Mouse (Mus musculus): ENCODE measurements around the gene Hnrnpd. TPM values are rescaled to one million over a fixed set of nuclear protein-coding genes. Genes with fewer than 3 reads are reported as not detected.

Gene Hnrnpd
- polyA plus RNA-seq, 1 experiment from 2014 or later, result 212 TPM

DNA sequence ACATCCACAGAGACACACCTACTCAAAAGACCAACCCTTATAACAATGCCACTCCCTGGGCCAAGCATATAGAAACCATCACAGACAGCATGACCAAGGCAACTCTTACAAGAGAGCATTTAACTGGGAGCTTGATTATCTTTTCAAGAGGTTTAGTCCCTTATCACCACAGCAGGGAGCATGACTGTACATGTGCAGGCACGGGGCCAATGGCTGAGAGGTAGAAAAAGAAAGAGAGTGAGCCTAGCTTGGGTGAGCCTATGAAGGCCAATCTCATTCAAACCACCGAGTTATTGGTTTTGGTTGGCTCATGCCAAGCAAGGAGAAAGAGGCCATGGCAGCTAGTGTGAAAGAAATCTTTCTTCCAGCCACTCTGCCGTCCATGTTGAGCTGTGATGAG, 26.7 kb upstream of the Hnrnpd start:
- no peak overlapping the region for H3K4me3 ChIP-seq (ENCODE audit: low read length)
- H3K9ac ChIP-seq (ENCODE audit: low read depth, low read length), result no peak overlapping the region
- no peak for ATAC-seq (ENCODE audit: low FRiP score, low TSS enrichment)
- H3K36me3 ChIP-seq (ENCODE audit: control insufficient read depth, insufficient read depth, low read length), result no peaks in the 10 kb centered on the region
- H3K9me3 ChIP-seq (ENCODE audit: control insufficient read depth, low read length), result no peaks in the 10 kb centered on the region
- 83% methylated on average over 3 of the region's 3 CpGs for WGBS
- H3K27ac ChIP-seq (ENCODE audit: low read depth, low read length), result no peak overlapping the region
- H3K4me2 ChIP-seq (replicated peaks; ENCODE audit: low read depth, low read length), result no peak overlapping the region
- H3K4me1 ChIP-seq (ENCODE audit: control insufficient read depth, insufficient read depth, low read length), result no peaks in the 10 kb centered on the region
- H3K27me3 ChIP-seq (ENCODE audit: control insufficient read depth, insufficient read depth, low read length), result no peaks in the 10 kb centered on the region

GRCm38 (mm10) chr5:100003895-100004294, 25.2 kb upstream of the Hnrnpd start:
- no peak overlapping the region for H3K9ac ChIP-seq (ENCODE audit: low read depth, low read length)
- H3K4me3 ChIP-seq (ENCODE audit: low read length), result no peak overlapping the region
- WGBS, result 92% methylated on average over 4 of the region's 4 CpGs
- H3K27me3 ChIP-seq (ENCODE audit: control insufficient read depth, insufficient read depth, low read length), result no peaks in the 10 kb centered on the region
- no peak for ATAC-seq (ENCODE audit: low FRiP score, low TSS enrichment)
- no peak overlapping the region for H3K27ac ChIP-seq (ENCODE audit: low read depth, low read length)
- H3K9me3 ChIP-seq (ENCODE audit: control insufficient read depth, low read length), result no peaks in the 10 kb centered on the region
- no peaks in the 10 kb centered on the region for H3K36me3 ChIP-seq (ENCODE audit: control insufficient read depth, insufficient read depth, low read length)
- no peaks in the 10 kb centered on the region for H3K4me1 ChIP-seq (ENCODE audit: control insufficient read depth, insufficient read depth, low read length)
- H3K4me2 ChIP-seq (replicated peaks; ENCODE audit: low read depth, low read length), result no peak overlapping the region

- no peak overlapping the region for H3K4me3 ChIP-seq (ENCODE audit: low read length)
- H3K27me3 ChIP-seq (ENCODE audit: control insufficient read depth, insufficient read depth, low read length), result no peaks in the 10 kb centered on the region
- no peak overlapping the region for H3K9ac ChIP-seq (ENCODE audit: low read depth, low read length)
- peaks cover 9% of the 10 kb centered on the region; the same call in 1 of the 2 replicates for H3K9me3 ChIP-seq (ENCODE audit: control insufficient read depth, low read length)
- ATAC-seq (ENCODE audit: low FRiP score, low TSS enrichment), result 0 out of 2 replicates have a peak, but pooled peaks have one; percentile 32
- no peak overlapping the region for H3K4me2 ChIP-seq (replicated peaks; ENCODE audit: low read depth, low read length)
- no peaks in the 10 kb centered on the region for H3K36me3 ChIP-seq (ENCODE audit: control insufficient read depth, insufficient read depth, low read length)
- H3K27ac ChIP-seq (ENCODE audit: low read depth, low read length), result no peak overlapping the region
- H3K4me1 ChIP-seq (ENCODE audit: control insufficient read depth, insufficient read depth, low read length), result no peaks in the 10 kb centered on the region
- 53% methylated on average over 7 of the region's 8 CpGs for WGBS
These were observed 21.8 kb upstream of the Hnrnpd start for GRCm38 (mm10) chr5:100000500-100000899.

GRCm38 (mm10) chr5:100000048-100000447, 21.3 kb upstream of the Hnrnpd start:
- H3K36me3 ChIP-seq (ENCODE audit: control insufficient read depth, insufficient read depth, low read length), result no peaks in the 10 kb centered on the region
- H3K4me1 ChIP-seq (ENCODE audit: control insufficient read depth, insufficient read depth, low read length), result no peaks in the 10 kb centered on the region
- H3K9me3 ChIP-seq (ENCODE audit: control insufficient read depth, low read length), result peaks cover 9% of the 10 kb centered on the region; the same call in 1 of the 2 replicates
- no peak overlapping the region for H3K9ac ChIP-seq (ENCODE audit: low read depth, low read length)
- no peak for ATAC-seq (ENCODE audit: low FRiP score, low TSS enrichment)
- no peak overlapping the region for H3K27ac ChIP-seq (ENCODE audit: low read depth, low read length)
- WGBS, result 77% methylated on average over 7 of the region's 7 CpGs
- no peak overlapping the region for H3K4me2 ChIP-seq (replicated peaks; ENCODE audit: low read depth, low read length)
- H3K27me3 ChIP-seq (ENCODE audit: control insufficient read depth, insufficient read depth, low read length), result no peaks in the 10 kb centered on the region
- H3K4me3 ChIP-seq (ENCODE audit: low read length), result no peak overlapping the region

GRCm38 (mm10) chr5:99994680-99995079, 15.9 kb upstream of the Hnrnpd start:
- WGBS, result 88% methylated on average over 3 of the region's 3 CpGs
- no peak overlapping the region for H3K4me3 ChIP-seq (ENCODE audit: low read length)
- no peak overlapping the region for H3K4me2 ChIP-seq (replicated peaks; ENCODE audit: low read depth, low read length)
- no peak overlapping the region for H3K27ac ChIP-seq (ENCODE audit: low read depth, low read length)
- H3K9me3 ChIP-seq (ENCODE audit: control insufficient read depth, low read length), result peaks cover 9% of the 10 kb centered on the region; the same call in 1 of the 2 replicates
- no peak for ATAC-seq (ENCODE audit: low FRiP score, low TSS enrichment)
- H3K36me3 ChIP-seq (ENCODE audit: control insufficient read depth, insufficient read depth, low read length), result no peaks in the 10 kb centered on the region
- H3K27me3 ChIP-seq (ENCODE audit: control insufficient read depth, insufficient read depth, low read length), result no peaks in the 10 kb centered on the region
- H3K4me1 ChIP-seq (ENCODE audit: control insufficient read depth, insufficient read depth, low read length), result no peaks in the 10 kb centered on the region
- H3K9ac ChIP-seq (ENCODE audit: low read depth, low read length), result no peak overlapping the region

- no peaks in the 10 kb centered on the region for H3K27me3 ChIP-seq (ENCODE audit: control insufficient read depth, insufficient read depth, low read length)
- H3K4me3 ChIP-seq (ENCODE audit: low read length), result no peak overlapping the region
- H3K9ac ChIP-seq (ENCODE audit: low read depth, low read length), result no peak overlapping the region
- H3K4me1 ChIP-seq (ENCODE audit: control insufficient read depth, insufficient read depth, low read length), result no peaks in the 10 kb centered on the region
- H3K27ac ChIP-seq (ENCODE audit: low read depth, low read length), result no peak overlapping the region
- no peak for ATAC-seq (ENCODE audit: low FRiP score, low TSS enrichment)
- H3K36me3 ChIP-seq (ENCODE audit: control insufficient read depth, insufficient read depth, low read length), result no peaks in the 10 kb centered on the region
- no peak overlapping the region for H3K4me2 ChIP-seq (replicated peaks; ENCODE audit: low read depth, low read length)
- peaks cover 9% of the 10 kb centered on the region; the same call in 1 of the 2 replicates for H3K9me3 ChIP-seq (ENCODE audit: control insufficient read depth, low read length)
- 68% methylated on average over 3 of the region's 3 CpGs for WGBS
These were observed 15.4 kb upstream of the Hnrnpd start for GRCm38 (mm10) chr5:99994166-99994565.

GRCm38 (mm10) chr5:99983452-99984061, 4.8 kb upstream of the Hnrnpd start:
- Histone ChIP-seq H3K4me3 (ENCODE audit: low read length) (no peak overlapping the region), H3K27me3 (ENCODE audit: control insufficient read depth, insufficient read depth, low read length) (no peaks in the 10 kb centered on the region), H3K4me1 (ENCODE audit: control insufficient read depth, insufficient read depth, low read length) (peaks cover 3% of the 10 kb centered on the region), H3K27ac (ENCODE audit: low read depth, low read length) (no peak overlapping the region), H3K4me2 (replicated peaks; ENCODE audit: low read depth, low read length) (no peak overlapping the region), H3K9me3 (ENCODE audit: control insufficient read depth, low read length) (no peaks in the 10 kb centered on the region), H3K9ac (ENCODE audit: low read depth, low read length) (no peak overlapping the region), H3K36me3 (ENCODE audit: control insufficient read depth, insufficient read depth, low read length) (no peaks in the 10 kb centered on the region)
- WGBS, result 86% methylated on average over 9 of the region's 9 CpGs
- ATAC-seq (ENCODE audit: low FRiP score, low TSS enrichment), result no peak

GRCm38 (mm10) chr5:99977516-99978301, 1.0 kb downstream of the Hnrnpd start:
- H3K4me3 ChIP-seq (ENCODE audit: low read length), result peak overlapping the region; percentile 95
- H3K4me1 ChIP-seq (ENCODE audit: control insufficient read depth, insufficient read depth, low read length), result peaks cover 19% of the 10 kb centered on the region
- no peaks in the 10 kb centered on the region for H3K9me3 ChIP-seq (ENCODE audit: control insufficient read depth, low read length)
- peak overlapping the region; percentile 100 for H3K27ac ChIP-seq (ENCODE audit: low read depth, low read length)
- under 1% methylated on average over 44 of the region's 50 CpGs for WGBS
- H3K4me2 ChIP-seq (replicated peaks; ENCODE audit: low read depth, low read length), result peak overlapping the region; percentile 70
- no peaks in the 10 kb centered on the region for H3K36me3 ChIP-seq (ENCODE audit: control insufficient read depth, insufficient read depth, low read length)
- H3K27me3 ChIP-seq (ENCODE audit: control insufficient read depth, insufficient read depth, low read length), result no peaks in the 10 kb centered on the region
- ATAC-seq (ENCODE audit: low FRiP score, low TSS enrichment), result peak; percentile 72
- H3K9ac ChIP-seq (ENCODE audit: low read depth, low read length), result peak overlapping the region; percentile 99

DNA sequence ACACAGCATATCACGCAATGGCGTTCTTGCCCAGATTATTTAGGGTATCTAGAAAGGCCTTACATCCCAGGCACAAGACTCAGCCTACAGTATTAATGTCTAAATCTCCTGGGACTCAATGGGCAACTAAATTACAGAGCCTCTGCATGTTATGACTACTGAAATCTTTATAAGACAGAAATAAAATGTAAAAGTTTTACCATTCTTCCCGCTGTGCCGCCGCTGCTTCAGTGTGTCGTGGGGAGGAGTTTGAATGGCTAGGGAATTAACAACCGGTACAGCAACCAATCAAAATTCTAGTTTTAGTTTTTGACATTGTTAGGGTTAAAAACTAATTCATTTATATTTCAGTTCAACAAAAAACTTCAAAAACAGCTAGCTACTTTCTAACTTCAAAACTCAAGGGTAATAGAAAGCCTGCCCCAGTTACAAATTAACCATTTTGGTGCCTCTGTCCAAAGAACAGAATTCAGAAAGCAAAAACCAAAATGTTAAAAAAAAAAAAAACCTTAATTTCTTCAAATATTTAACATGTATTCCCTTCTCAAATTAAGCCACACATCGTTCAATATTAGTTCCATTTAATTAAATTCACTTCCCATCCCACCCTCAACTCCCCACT, 2.3 kb downstream of the Hnrnpd start:
- peak overlapping the region; percentile 70 for H3K4me2 ChIP-seq (replicated peaks; ENCODE audit: low read depth, low read length)
- no peak overlapping the region for H3K27ac ChIP-seq (ENCODE audit: low read depth, low read length)
- peaks cover 2% of the 10 kb centered on the region; the same call in 1 of the 2 replicates for H3K36me3 ChIP-seq (ENCODE audit: control insufficient read depth, insufficient read depth, low read length)
- H3K4me3 ChIP-seq (ENCODE audit: low read length), result peak overlapping the region; percentile 95
- 6% methylated on average over 8 of the region's 8 CpGs for WGBS
- no peaks in the 10 kb centered on the region for H3K9me3 ChIP-seq (ENCODE audit: control insufficient read depth, low read length)
- peaks cover 19% of the 10 kb centered on the region for H3K4me1 ChIP-seq (ENCODE audit: control insufficient read depth, insufficient read depth, low read length)
- ATAC-seq (ENCODE audit: low FRiP score, low TSS enrichment), result no peak
- H3K9ac ChIP-seq (ENCODE audit: low read depth, low read length), result peak overlapping the region; percentile 99
- H3K27me3 ChIP-seq (ENCODE audit: control insufficient read depth, insufficient read depth, low read length), result no peaks in the 10 kb centered on the region

Measured in kidney, embryonic 14.5 days (tissue).